Mouse (Mus musculus) CH12.LX (cell line): ENCODE measurements around the gene Phc2. TPM values are rescaled to one million over a fixed set of nuclear protein-coding genes. Genes with fewer than 3 reads are reported as not detected.
A peak's percentile ranks its signal among the peaks of the same experiment; 100 is the strongest.

Experiments used
- DNase-seq: peaks from one replicate; pipeline ENCODE4 v3.0.0-alpha.2; 2013; ENCODE audit errors: extremely low read depth
- H3K27ac ChIP-seq: 2 replicates; pipeline ENCODE4 v1.5.1; 2012; ENCODE audit warnings: low read depth, mild to moderate bottlenecking, control low read depth, moderate library complexity; ENCODE audit not compliant: insufficient read depth
- H3K27me3 ChIP-seq: replicated peaks from 2 replicates; pipeline ENCODE3; 2012; ENCODE audit warnings: inconsistent platforms
- H3K36me3 ChIP-seq, 2 experiments: replicated peaks in 1 of 2; 2 replicates each; pipeline versions ENCODE3 to v1.6.1; 2012; ENCODE audit warnings: inconsistent platforms in 1 of 2, low read length in 1 of 2, mild to moderate bottlenecking in 1 of 2, mixed read lengths in 1 of 2, moderate library complexity in 1 of 2; ENCODE audit not compliant: control insufficient read depth in 1 of 2, insufficient read depth in 1 of 2
- H3K4me1 ChIP-seq, 2 experiments: 2 replicates each; pipeline ENCODE4 v1.6.1; 2012; ENCODE audit warnings: inconsistent platforms in 1 of 2, moderate library complexity in 1 of 2; ENCODE audit not compliant: insufficient read depth in 2 of 2, control insufficient read depth in 1 of 2
- H3K4me2 ChIP-seq: 2 replicates; pipeline ENCODE4 v1.6.1; 2012; ENCODE audit warnings: low read depth, mild to moderate bottlenecking, control low read depth; ENCODE audit not compliant: poor library complexity, insufficient read depth, severe bottlenecking
- H3K4me3 ChIP-seq, 3 experiments: fragments of 150-350 bp in 1 of 3; sonication (generic) in 1 of 3; replicated peaks in 1 of 3; 2 replicates each; pipeline versions ENCODE3 to v1.5.1; 2011 to 2012; ENCODE audit warnings: low read depth in 2 of 3, low read length in 2 of 3, mild to moderate bottlenecking in 2 of 3, moderate library complexity in 2 of 3, control low read depth in 1 of 3, improper control_type of control experiment in 1 of 3, inconsistent platforms in 1 of 3, mixed read lengths in 1 of 3; ENCODE audit not compliant: poor library complexity in 1 of 3
- H3K79me2 ChIP-seq: replicated peaks from 2 replicates; pipeline ENCODE4 v1.6.1; 2012; ENCODE audit warnings: mild to moderate bottlenecking, moderate library complexity; ENCODE audit not compliant: control insufficient read depth, poor library complexity, insufficient read depth, severe bottlenecking; ENCODE audit errors: extremely low read depth
- H3K9ac ChIP-seq: 2 replicates; pipeline ENCODE4 v1.6.1; 2012; ENCODE audit warnings: low read depth, mild to moderate bottlenecking, control low read depth, moderate library complexity; ENCODE audit not compliant: insufficient read depth
- H3K9me3 ChIP-seq: replicated peaks from 2 replicates; pipeline ENCODE3; 2012; ENCODE audit warnings: low read length, inconsistent platforms, mixed read lengths
- BHLHE40 ChIP-seq: IDR thresholded peaks from 2 replicates; pipeline ENCODE4 v1.6.1; 2011; ENCODE audit warnings: mild to moderate bottlenecking, low read depth, low read length, improper control_type of control experiment
- CHD1 ChIP-seq: IDR thresholded peaks from 2 replicates; pipeline ENCODE4 v1.6.1; 2012; ENCODE audit warnings: low read depth, low read length, improper control_type of control experiment, inconsistent platforms
- E2F4 ChIP-seq: IDR thresholded peaks from 2 replicates; pipeline ENCODE4 v1.6.1; 2011; ENCODE audit warnings: low read depth, low read length, improper control_type of control experiment; ENCODE audit not compliant: insufficient replicate concordance
- ELF1 ChIP-seq: IDR thresholded peaks from 2 replicates; pipeline ENCODE4 v1.6.1; 2014; ENCODE audit warnings: low read depth, mild to moderate bottlenecking, inconsistent platforms, low read length, improper control_type of control experiment
- EP300 ChIP-seq: IDR thresholded peaks from 2 replicates; pipeline ENCODE4 v1.6.1; 2011; ENCODE audit warnings: low read length, improper control_type of control experiment
- ETS1 ChIP-seq: conservative IDR thresholded peaks from 2 replicates; pipeline ENCODE4 v1.6.1; 2012; ENCODE audit warnings: low read depth, mild to moderate bottlenecking, inconsistent platforms, low read length, improper control_type of control experiment, moderate library complexity
- GABPA ChIP-seq: IDR thresholded peaks from 2 replicates; pipeline ENCODE4 v1.6.1; 2012; ENCODE audit warnings: low read depth, low read length, improper control_type of control experiment, inconsistent platforms; ENCODE audit not compliant: insufficient replicate concordance
- IRF4 ChIP-seq: IDR thresholded peaks from 2 replicates; pipeline ENCODE4 v1.6.1; 2014; ENCODE audit warnings: low read depth, mild to moderate bottlenecking, inconsistent platforms, low read length, improper control_type of control experiment
- JUN ChIP-seq: IDR thresholded peaks from 2 replicates; pipeline ENCODE4 v1.6.1; 2011; ENCODE audit warnings: low read depth, mild to moderate bottlenecking, low read length, improper control_type of control experiment, moderate library complexity; ENCODE audit not compliant: insufficient read depth
- JUND ChIP-seq: conservative IDR thresholded peaks from 2 replicates; pipeline ENCODE4 v1.6.1; 2011; ENCODE audit warnings: low read depth, low read length, improper control_type of control experiment
- KAT2A ChIP-seq: IDR thresholded peaks from 2 replicates; pipeline ENCODE4 v1.6.1; 2012; ENCODE audit warnings: low read length, improper control_type of control experiment, inconsistent platforms; ENCODE audit not compliant: insufficient replicate concordance
- MAFK ChIP-seq: IDR thresholded peaks from 2 replicates; pipeline ENCODE4 v1.6.1; 2011; ENCODE audit warnings: low read length, improper control_type of control experiment; ENCODE audit not compliant: insufficient replicate concordance
- MAX ChIP-seq: IDR thresholded peaks from 2 replicates; pipeline ENCODE4 v1.6.1; 2011; ENCODE audit warnings: low read length, improper control_type of control experiment
- MAZ ChIP-seq: IDR thresholded peaks from 2 replicates; pipeline ENCODE4 v1.6.1; 2012; ENCODE audit warnings: low read depth, mild to moderate bottlenecking, inconsistent platforms, low read length, improper control_type of control experiment, moderate library complexity
- MEF2A ChIP-seq: IDR thresholded peaks from 2 replicates; pipeline ENCODE4 v1.6.1; 2014; ENCODE audit warnings: low read depth, mild to moderate bottlenecking, inconsistent platforms, low read length, improper control_type of control experiment, borderline replicate concordance
- MYC ChIP-seq: IDR thresholded peaks from 2 replicates; pipeline ENCODE4 v1.6.1; 2011; ENCODE audit warnings: low read depth, mild to moderate bottlenecking, improper control_type of control experiment, low read length
- NELFE ChIP-seq: IDR thresholded peaks from 2 replicates; pipeline ENCODE4 v1.6.1; 2011; ENCODE audit warnings: low read depth, low read length, improper control_type of control experiment
- PAX5 ChIP-seq: IDR thresholded peaks from 2 replicates; pipeline ENCODE4 v1.6.1; 2012; ENCODE audit warnings: low read length, inconsistent platforms, mixed read lengths
- POLR2A ChIP-seq: IDR thresholded peaks from 2 replicates; pipeline ENCODE4 v1.6.1; 2011; ENCODE audit warnings: low read depth, mild to moderate bottlenecking, improper control_type of control experiment, low read length
- POLR2AphosphoS2 ChIP-seq: IDR thresholded peaks from 2 replicates; pipeline ENCODE4 v1.6.1; 2011; ENCODE audit warnings: low read depth, low read length, improper control_type of control experiment
- RAD21 ChIP-seq: IDR thresholded peaks from 2 replicates; pipeline ENCODE4 v1.6.1; 2011; ENCODE audit warnings: low read depth, mild to moderate bottlenecking, low read length, improper control_type of control experiment, moderate library complexity
- RCOR1 ChIP-seq: conservative IDR thresholded peaks from 2 replicates; pipeline ENCODE4 v1.6.1; 2012; ENCODE audit warnings: low read depth, mild to moderate bottlenecking, inconsistent platforms, low read length, improper control_type of control experiment
- SIN3A ChIP-seq: IDR thresholded peaks from 2 replicates; pipeline ENCODE4 v1.6.1; 2012; ENCODE audit warnings: low read length, improper control_type of control experiment, inconsistent platforms
- SMC3 ChIP-seq: IDR thresholded peaks from 2 replicates; pipeline ENCODE4 v1.6.1; 2011; ENCODE audit warnings: low read depth, low read length, improper control_type of control experiment
- TBP ChIP-seq: conservative IDR thresholded peaks from 2 replicates; pipeline ENCODE4 v1.6.1; 2011; ENCODE audit warnings: low read depth, low read length, improper control_type of control experiment
- TCF12 ChIP-seq: IDR thresholded peaks from 2 replicates; pipeline ENCODE4 v1.6.1; 2014; ENCODE audit warnings: low read depth, mild to moderate bottlenecking, inconsistent platforms, low read length, improper control_type of control experiment
- USF1 ChIP-seq: IDR thresholded peaks from 2 replicates; pipeline ENCODE4 v1.6.1; 2014; ENCODE audit warnings: low read depth, mild to moderate bottlenecking, inconsistent platforms, low read length, improper control_type of control experiment
- USF2 ChIP-seq: conservative IDR thresholded peaks from 2 replicates; pipeline ENCODE4 v1.6.1; 2011; ENCODE audit warnings: low read depth, low read length, improper control_type of control experiment
- ZKSCAN1 ChIP-seq: IDR thresholded peaks from 2 replicates; pipeline ENCODE4 v1.6.1; 2012; ENCODE audit warnings: low read depth, inconsistent platforms, low read length, improper control_type of control experiment, borderline replicate concordance
- ZMIZ1 ChIP-seq: IDR thresholded peaks from 2 replicates; pipeline ENCODE4 v1.6.1; 2012; ENCODE audit warnings: low read depth, mild to moderate bottlenecking, inconsistent platforms, low read length, improper control_type of control experiment
- dilution Hi-C: fragments of 300-500 bp; cut with MboI; formaldehyde crosslinking; loops from 2 replicates; pipeline ENCODE4 v1.14.3; 2020; ENCODE audit warnings: low sequenced_read_pairs; ENCODE audit not compliant: extremely low pct_unique_long_range_greater_than_20kb, extremely low pct_ligation_motif_present
- in situ Hi-C: fragments of 300-500 bp; cut with MboI; formaldehyde crosslinking; loops from 3 replicates; pipeline ENCODE4 v1.14.3; 2019; ENCODE audit warnings: low sequenced_read_pairs, low pct_ligation_motif_present, low pct_unique_long_range_greater_than_20kb, mixed read lengths
- polyA plus RNA-seq: library from polyadenylated mRNA; unstranded; fragments of >175 nt; gene quantifications from 2 replicates; pipeline ENCODE4 v1.2.1, GENCODE M21; 2012; ENCODE audit warnings: low read depth; ENCODE audit not compliant: insufficient read length
- total RNA-seq, 2 experiments: library from RNA; depleted of rRNA; stranded (reverse); fragments of 300-350 nt in 1 of 2; fragments of >200 nt in 1 of 2; gene quantifications; 2 replicates each; pipeline ENCODE4 v1.2.3; 2012 to 2014

Gene Phc2
- total and polyA plus RNA-seq, 3 experiments = 24.1 to 53.2 (median 29.6) TPM

GRCm38 (mm10) chr4:128782645-128783044 is 128.1 kb downstream of the Phc2 start:
- no peaks in the 10 kb centered on the region for H3K9me3 ChIP-seq
- H3K9ac ChIP-seq = no peak overlapping the region
- peaks cover 57% of the 10 kb centered on the region for H3K79me2 ChIP-seq
- H3K36me3 ChIP-seq = peaks cover 43 to 67% of the 10 kb centered on the region in 2 experiments
- TF ChIP-seq JUN (no peak), MAFK (no peak), RCOR1 (no peak), ETS1 (no peak), SMC3 (no peak), RAD21 (no peak), ZMIZ1 (no peak), KAT2A (no peak), USF2 (no peak), JUND (no peak), MEF2A (no peak), E2F4 (no peak), MYC (no peak), POLR2A (no peak), USF1 (no peak), IRF4 (no peak), TCF12 (no peak)
- H3K27me3 ChIP-seq = no peaks in the 10 kb centered on the region
- no peak overlapping the region for H3K4me3 ChIP-seq
- dilution Hi-C loops = no loop called here
- no peak overlapping the region for H3K4me2 ChIP-seq
- in situ Hi-C loops = no loop called here
- H3K4me1 ChIP-seq = peaks cover 3 to 43% of the 10 kb centered on the region in 2 experiments; a peak in 3 of 4 replicates
- no peak overlapping the region for H3K27ac ChIP-seq
- no peak for DNase-seq

GRCm38 (mm10) chr4:128784950-128785631 is 130.6 kb downstream of the Phc2 start:
- Histone ChIP-seq H3K4me2 (peak overlapping the region; percentile 87), H3K27me3 (no peaks in the 10 kb centered on the region), H3K4me3 (peak overlapping the region; percentile 47 to 63 (median 58)), H3K36me3 (peaks cover 37 to 54% of the 10 kb centered on the region in 2 experiments), H3K9ac (peak overlapping the region; percentile 86), H3K9me3 (no peaks in the 10 kb centered on the region), H3K79me2 (peaks cover 51% of the 10 kb centered on the region), H3K27ac (peak overlapping the region; percentile 98), H3K4me1 (peaks cover 10 to 64% of the 10 kb centered on the region in 2 experiments)
- in situ Hi-C loops (no loop called here), dilution Hi-C loops (no loop called here)
- DNase-seq = peak; percentile 69
- TF ChIP-seq ZKSCAN1 (no peak), MEF2A (no peak), GABPA (no peak), CHD1 (no peak), MAZ (no peak), SMC3 (no peak), SIN3A (peak; percentile 66; the same call in 1 of the 2 replicates), MAFK (no peak), ZMIZ1 (no peak), RAD21 (no peak; the same call in 1 of the 2 replicates), POLR2A (peak; percentile 64; the same call in 1 of the 2 replicates), TCF12 (peak; percentile 48; the same call in 1 of the 2 replicates), TBP (peak; percentile 90), RCOR1 (no peak), E2F4 (no peak), JUND (no peak), ETS1 (peak; percentile 46; the same call in 1 of the 2 replicates), EP300 (peak; percentile 20; the same call in 1 of the 2 replicates), PAX5 (no peak), MAX (peak; percentile 71; the same call in 1 of the 2 replicates), ELF1 (no peak), POLR2AphosphoS2 (no peak), NELFE (no peak; the same call in 1 of the 2 replicates), BHLHE40 (peak; percentile 95)
